Mouse (Mus musculus) hindbrain, postnatal 0 days (tissue): ENCODE data around the gene Olfr91. TPM values are rescaled to one million over a fixed set of nuclear protein-coding genes. Genes with fewer than 3 reads are reported as not detected.

Experiments used
- ATAC-seq: fragments of 200-750 bp; cut with Nextera tagmentation; 2 replicates; pipeline ENCODE4 v1.8.0; 2017; ENCODE audit warnings: mild to moderate bottlenecking, moderate TSS enrichment, moderate library complexity
- DNase-seq: peaks from one replicate; pipeline ENCODE4 v3.0.0-alpha.2; 2015; ENCODE audit warnings: low spot score
- H3K27ac ChIP-seq: fragments of 300-500 bp; sonication (generic); 2 replicates; pipeline ENCODE4 v1.5.1; 2014; ENCODE audit warnings: mild to moderate bottlenecking
- H3K27me3 ChIP-seq: fragments of 300-500 bp; sonication (generic); 2 replicates; pipeline ENCODE4 v1.6.1; 2014; ENCODE audit warnings: low read length, mixed read lengths; ENCODE audit not compliant: insufficient read depth
- H3K36me3 ChIP-seq: fragments of 300-500 bp; sonication (generic); 2 replicates; pipeline ENCODE4 v1.6.1; 2014; ENCODE audit warnings: low read length, mixed read lengths; ENCODE audit not compliant: insufficient read depth
- H3K4me1 ChIP-seq: fragments of 300-500 bp; sonication (generic); 2 replicates; pipeline ENCODE4 v1.6.1; 2014; ENCODE audit warnings: antibody characterized with exemption, low read length, mixed read lengths; ENCODE audit not compliant: insufficient read depth
- H3K4me2 ChIP-seq: fragments of 300-500 bp; sonication (generic); 2 replicates; pipeline ENCODE4 v1.6.1; 2014; ENCODE audit warnings: low read depth, mild to moderate bottlenecking, low read length, moderate library complexity, mixed read lengths
- H3K4me3 ChIP-seq: fragments of 300-500 bp; sonication (generic); 2 replicates; pipeline ENCODE4 v1.5.1; 2014; ENCODE audit warnings: low read length
- H3K9ac ChIP-seq: fragments of 300-500 bp; sonication (generic); replicated peaks from 2 replicates; pipeline ENCODE4 v1.6.1; 2014; ENCODE audit warnings: mild to moderate bottlenecking, low read length, moderate library complexity, mixed read lengths
- H3K9me3 ChIP-seq: fragments of 300-500 bp; sonication (generic); 2 replicates; pipeline ENCODE4 v1.6.1; 2016; ENCODE audit warnings: low read length, mixed read lengths
- CTCF ChIP-seq: IDR thresholded peaks from 2 replicates; pipeline ENCODE4 v1.5.1; 2016; ENCODE audit warnings: antibody characterized with exemption, control low read depth, low read depth
- WGBS: fragments of 180-500 bp; shearing (Covaris S2); extraction: QIAGEN DNeasy Blood & Tissue Kit; methylation state at CpG from one replicate; pipeline ENCODE4 v1.1.7; 2014; 5-methylcytosine and 5-hydroxymethylcytosine counted together
- polyA plus RNA-seq: library from polyadenylated mRNA; unstranded; fragments of >200 nt; fragmentation: Nextera tagmentation; extraction: Ambion mirVana; gene quantifications from 2 replicates; pipeline ENCODE4 v1.2.1, GENCODE M21; 2015
- total RNA-seq: library from RNA; depleted of rRNA; stranded (reverse); fragments of >200 nt; gene quantifications from 2 replicates; pipeline ENCODE4 v1.2.3, GENCODE M21; 2014

Gene Olfr91
- total and polyA plus RNA-seq, 2 experiments from 2014 or later, result not detected

DNA sequence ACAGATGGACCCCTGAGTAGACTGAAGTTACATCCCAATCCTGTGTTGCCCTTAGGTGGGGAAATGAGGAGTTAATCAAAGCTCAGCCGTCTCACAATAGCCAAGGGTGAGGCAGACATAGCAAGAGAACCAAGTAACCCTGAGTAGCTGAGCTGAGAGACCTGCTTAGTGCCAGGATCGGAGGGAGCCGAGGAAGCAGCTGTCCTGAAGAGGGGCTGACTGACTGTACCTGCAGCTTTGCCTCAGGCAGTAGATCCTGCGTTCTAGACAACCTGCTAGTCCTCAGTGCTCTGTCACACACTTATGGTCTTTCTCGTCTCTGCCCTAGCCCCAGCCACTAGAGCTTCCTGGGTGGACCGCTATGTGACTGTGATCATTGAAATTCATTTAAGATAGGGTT, 22.9 kb downstream of the Olfr91 start:
- WGBS, result 87% methylated on average over 6 of the region's 6 CpGs
- Histone ChIP-seq H3K4me3 (no peak overlapping the region), H3K27ac (no peak overlapping the region), H3K36me3 (peaks cover 53% of the 10 kb centered on the region), H3K27me3 (no peaks in the 10 kb centered on the region), H3K4me1 (no peaks in the 10 kb centered on the region; the same call in none of the 2 replicates), H3K9me3 (no peaks in the 10 kb centered on the region), H3K9ac (no peak overlapping the region), H3K4me2 (no peak overlapping the region)
- DNase-seq (no peak), ATAC-seq (no peak)
- no peak for TF ChIP-seq CTCF

DNA sequence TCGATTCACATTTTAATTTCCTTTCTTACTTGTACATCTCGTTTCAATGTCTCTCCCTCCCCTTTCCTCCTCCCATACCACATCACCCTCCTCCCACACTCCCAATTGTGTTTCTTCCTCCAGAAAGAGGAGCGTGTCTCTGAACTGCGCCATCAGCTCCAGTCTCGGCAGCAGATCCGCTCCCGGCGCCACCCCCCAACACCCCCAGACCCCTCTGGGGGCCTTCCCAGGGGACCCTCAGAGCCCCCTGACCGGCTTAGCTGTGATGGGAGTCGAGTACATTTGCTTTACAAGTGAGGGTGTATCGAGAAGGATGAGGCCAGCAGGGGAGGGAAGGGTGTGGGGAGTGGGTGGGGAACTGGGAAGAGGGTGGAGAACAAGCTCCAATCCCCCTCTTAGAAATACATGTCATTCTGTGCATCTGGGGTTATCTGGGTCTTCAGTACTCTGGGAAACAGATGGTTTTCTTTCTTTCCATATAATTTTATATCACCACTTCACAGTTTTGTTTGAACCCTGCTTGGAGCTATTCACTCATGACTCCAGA, 25.3 kb downstream of the Olfr91 start:
- H3K27ac ChIP-seq, result peak overlapping the region; percentile 38; the same call in 1 of the 2 replicates
- H3K36me3 ChIP-seq, result peaks cover 77% of the 10 kb centered on the region
- no peak overlapping the region for H3K4me2 ChIP-seq
- WGBS, result 25% methylated on average over 11 of the region's 11 CpGs
- H3K4me1 ChIP-seq, result no peaks in the 10 kb centered on the region
- H3K4me3 ChIP-seq, result no peak overlapping the region
- H3K9ac ChIP-seq, result no peak overlapping the region
- no peak for TF ChIP-seq CTCF
- no peaks in the 10 kb centered on the region for H3K27me3 ChIP-seq
- DNase-seq (no peak), ATAC-seq (0 out of 2 replicates have a peak, but pooled peaks have one; percentile 33)
- H3K9me3 ChIP-seq, result no peaks in the 10 kb centered on the region

DNA sequence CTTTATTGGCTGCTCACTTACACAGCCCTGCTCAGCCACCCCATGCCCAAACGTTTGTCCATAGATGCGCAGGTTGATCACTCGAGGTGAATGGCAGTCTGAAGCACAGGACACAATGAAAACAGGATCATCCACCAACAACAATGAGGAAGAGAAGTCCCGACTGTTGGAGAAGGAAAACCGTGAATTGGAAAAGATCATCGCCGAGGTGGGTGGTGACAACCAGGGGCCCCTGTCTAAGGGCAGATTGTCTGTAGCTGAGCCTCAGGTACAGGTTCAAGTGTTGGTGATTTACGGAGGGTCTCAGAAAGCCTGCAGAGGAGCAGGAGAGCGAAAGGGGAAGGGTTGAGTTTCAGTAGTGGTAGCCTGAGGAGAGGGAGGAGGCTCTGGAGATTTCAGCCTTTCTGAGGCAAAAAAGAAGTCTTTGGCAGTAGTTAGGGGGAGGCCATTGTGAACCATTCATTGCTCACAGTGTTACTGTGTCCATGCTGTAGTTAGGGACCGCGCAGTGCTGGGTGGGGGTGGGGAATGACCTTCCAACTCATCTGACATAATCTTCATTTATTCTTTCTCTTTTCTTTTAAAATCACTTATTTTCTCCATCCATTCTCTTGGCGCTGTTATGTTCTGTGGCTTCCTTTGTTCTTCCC, 25.9 kb downstream of the Olfr91 start:
- H3K36me3 ChIP-seq, result peaks cover 83% of the 10 kb centered on the region

DNA sequence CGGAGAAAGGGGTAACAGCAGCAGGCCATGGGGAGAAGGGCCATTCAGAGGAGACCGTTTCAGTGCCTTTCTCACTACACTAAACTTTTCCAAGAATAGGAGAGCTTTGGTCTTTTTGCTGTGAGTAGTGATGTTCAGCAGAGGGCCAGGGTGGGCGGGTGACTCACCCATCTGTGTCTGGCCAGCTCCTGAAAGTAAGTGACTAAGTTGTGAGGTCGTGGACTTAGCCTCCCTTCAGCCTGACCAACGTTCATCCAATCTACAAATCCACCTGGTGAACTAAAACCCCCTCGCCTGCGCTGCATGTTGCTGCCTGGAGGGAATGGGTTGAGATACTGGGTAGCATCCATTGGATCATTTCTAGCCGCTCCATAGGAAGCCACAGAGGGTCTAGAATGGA, 28.0 kb downstream of the Olfr91 start:
- H3K27me3 ChIP-seq, result no peaks in the 10 kb centered on the region
- H3K27ac ChIP-seq, result no peak overlapping the region
- peaks cover 89% of the 10 kb centered on the region for H3K36me3 ChIP-seq
- no peak overlapping the region for H3K4me3 ChIP-seq
- DNase-seq, result no peak
- no peaks in the 10 kb centered on the region for H3K9me3 ChIP-seq
- no peak overlapping the region for H3K9ac ChIP-seq
- TF ChIP-seq CTCF, result no peak
- H3K4me1 ChIP-seq, result no peaks in the 10 kb centered on the region
- no peak overlapping the region for H3K4me2 ChIP-seq
- ATAC-seq, result no peak
- WGBS, result 80% methylated on average over 8 of the region's 8 CpGs

More for the DNA sequence above, 25.9 kb downstream of the Olfr91 start:
- Histone ChIP-seq H3K4me3 (no peak overlapping the region), H3K27me3 (no peaks in the 10 kb centered on the region), H3K9me3 (no peaks in the 10 kb centered on the region), H3K9ac (no peak overlapping the region), H3K4me2 (no peak overlapping the region), H3K27ac (peak overlapping the region; percentile 45; the same call in 1 of the 2 replicates), H3K4me1 (no peaks in the 10 kb centered on the region)
- ATAC-seq, result peak; percentile 60; the same call in 1 of the 2 replicates
- WGBS, result 43% methylated on average over 12 of the region's 12 CpGs
- no peak for TF ChIP-seq CTCF
- DNase-seq, result no peak

DNA sequence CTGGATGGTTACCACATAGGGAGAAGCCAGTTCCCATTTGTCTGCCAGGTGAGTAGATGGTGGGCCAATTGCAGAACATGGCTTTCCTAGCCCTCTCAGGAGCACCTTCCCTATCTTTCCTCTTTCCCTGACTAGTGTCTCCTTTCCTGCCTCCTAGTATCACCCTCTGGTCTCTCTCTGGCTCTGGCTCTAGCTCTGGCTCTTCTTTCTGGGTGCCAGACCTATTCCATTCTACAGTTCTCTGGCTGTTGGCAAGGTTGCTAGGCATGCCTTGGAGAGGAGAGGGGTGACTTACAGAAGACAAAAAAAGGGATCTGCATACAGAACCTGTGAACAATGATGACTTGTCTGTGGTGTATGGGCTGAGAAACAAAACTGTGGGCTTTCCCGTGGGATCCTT, 30.2 kb downstream of the Olfr91 start:
- H3K9ac ChIP-seq, result no peak overlapping the region; the same call in 1 of the 2 replicates
- H3K36me3 ChIP-seq, result peaks cover 84% of the 10 kb centered on the region
- H3K4me3 ChIP-seq, result no peak overlapping the region
- ATAC-seq (peak; percentile 25; the same call in 1 of the 2 replicates), DNase-seq (no peak)
- peak overlapping the region; percentile 28; the same call in 1 of the 2 replicates for H3K27ac ChIP-seq
- no peaks in the 10 kb centered on the region for H3K9me3 ChIP-seq
- H3K4me2 ChIP-seq, result no peak overlapping the region
- no peak for TF ChIP-seq CTCF
- H3K4me1 ChIP-seq, result no peaks in the 10 kb centered on the region
- H3K27me3 ChIP-seq, result no peaks in the 10 kb centered on the region
- WGBS, result 79% methylated on average over 1 of the region's 1 CpGs

DNA sequence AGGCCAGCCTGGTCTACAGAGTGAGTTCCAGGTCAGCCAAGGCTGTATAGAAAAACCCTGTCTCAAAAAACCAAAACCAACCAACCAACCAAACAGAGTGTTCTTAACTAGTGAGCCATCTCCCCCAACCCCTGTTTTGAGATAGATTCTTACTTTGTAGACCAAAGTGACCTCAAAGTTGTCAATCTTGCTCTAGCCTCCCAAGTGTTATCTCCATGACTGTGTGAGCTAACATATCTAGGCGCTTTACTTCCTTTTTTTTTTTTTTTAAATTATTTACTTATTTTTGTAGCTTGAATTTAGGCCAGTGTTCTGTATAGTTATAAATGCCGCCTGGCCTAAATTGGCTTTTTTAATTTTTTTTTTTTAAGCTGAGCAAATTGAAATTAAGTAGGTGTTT, 32.1 kb downstream of the Olfr91 start:
- Histone ChIP-seq H3K27ac (no peak overlapping the region), H3K4me2 (no peak overlapping the region), H3K9ac (no peak overlapping the region), H3K4me1 (no peaks in the 10 kb centered on the region), H3K36me3 (peaks cover 83% of the 10 kb centered on the region), H3K4me3 (no peak overlapping the region), H3K27me3 (no peaks in the 10 kb centered on the region), H3K9me3 (no peaks in the 10 kb centered on the region)
- ATAC-seq (no peak), DNase-seq (no peak)
- TF ChIP-seq CTCF, result no peak
- WGBS, result 96% methylated on average over 2 of the region's 2 CpGs
